Mouse (Mus musculus) kidney, postnatal 0 days (tissue): Measurements from ENCODE around the gene Fgfr2. TPM values are rescaled to one million over a fixed set of nuclear protein-coding genes. Genes with fewer than 3 reads are reported as not detected.

Experiments used
- ATAC-seq: fragments of 200-750 bp; cut with Nextera tagmentation; replicated peaks from 2 replicates; pipeline ENCODE4 v1.8.0; 2017; ENCODE audit warnings: low read depth, moderate number of reproducible peaks, moderate TSS enrichment, moderate library complexity; ENCODE audit not compliant: low FRiP score
- DNase-seq: peaks from one replicate; pipeline ENCODE4 v3.0.0-alpha.2; 2016; ENCODE audit warnings: low spot score
- H3K27ac ChIP-seq: fragments of 300-500 bp; sonication (generic); 2 replicates; pipeline ENCODE4 v1.5.1; 2014; ENCODE audit warnings: mild to moderate bottlenecking
- H3K27me3 ChIP-seq: fragments of 300-500 bp; sonication (generic); 2 replicates; pipeline ENCODE4 v1.6.1; 2014; ENCODE audit warnings: low read length, mixed read lengths; ENCODE audit not compliant: insufficient read depth
- H3K36me3 ChIP-seq: fragments of 300-500 bp; sonication (generic); 2 replicates; pipeline ENCODE4 v1.6.1; 2014; ENCODE audit warnings: low read length, mixed read lengths; ENCODE audit not compliant: insufficient read depth
- H3K4me1 ChIP-seq: fragments of 300-500 bp; sonication (generic); replicated peaks from 2 replicates; pipeline ENCODE4 v1.6.1; 2014; ENCODE audit warnings: antibody characterized with exemption, low read length, mixed read lengths; ENCODE audit not compliant: insufficient read depth
- H3K4me2 ChIP-seq: fragments of 300-500 bp; sonication (generic); 2 replicates; pipeline ENCODE4 v1.6.1; 2014; ENCODE audit warnings: mild to moderate bottlenecking, low read length, moderate library complexity, mixed read lengths
- H3K4me3 ChIP-seq: fragments of 300-500 bp; sonication (generic); replicated peaks from 2 replicates; pipeline ENCODE4 v1.5.1; 2014; ENCODE audit warnings: low read depth, low read length
- H3K9ac ChIP-seq: fragments of 300-500 bp; sonication (generic); 2 replicates; pipeline ENCODE4 v1.6.1; 2014; ENCODE audit warnings: low read depth, low read length
- H3K9me3 ChIP-seq: fragments of 300-500 bp; sonication (generic); replicated peaks from 2 replicates; pipeline ENCODE4 v1.6.1; 2016; ENCODE audit warnings: low read length, inconsistent platforms, mixed read lengths
- CTCF ChIP-seq: IDR thresholded peaks from 2 replicates; pipeline ENCODE4 v1.5.1; 2016; ENCODE audit warnings: antibody characterized with exemption, low read depth, mild to moderate bottlenecking, moderate library complexity
- WGBS: fragments of 180-500 bp; shearing (Covaris S2); extraction: QIAGEN DNeasy Blood & Tissue Kit; methylation state at CpG from one replicate; pipeline ENCODE4 v1.1.7; 2014; 5-methylcytosine and 5-hydroxymethylcytosine counted together
- polyA plus RNA-seq: library from polyadenylated mRNA; unstranded; fragments of >200 nt; fragmentation: Nextera tagmentation; extraction: Ambion mirVana; gene quantifications from 2 replicates; pipeline ENCODE4 v1.2.1, GENCODE M21; 2015

The Fgfr2 gene
- polyA plus RNA-seq, 1 experiment from 2014 or later = 79.8 TPM

DNA sequence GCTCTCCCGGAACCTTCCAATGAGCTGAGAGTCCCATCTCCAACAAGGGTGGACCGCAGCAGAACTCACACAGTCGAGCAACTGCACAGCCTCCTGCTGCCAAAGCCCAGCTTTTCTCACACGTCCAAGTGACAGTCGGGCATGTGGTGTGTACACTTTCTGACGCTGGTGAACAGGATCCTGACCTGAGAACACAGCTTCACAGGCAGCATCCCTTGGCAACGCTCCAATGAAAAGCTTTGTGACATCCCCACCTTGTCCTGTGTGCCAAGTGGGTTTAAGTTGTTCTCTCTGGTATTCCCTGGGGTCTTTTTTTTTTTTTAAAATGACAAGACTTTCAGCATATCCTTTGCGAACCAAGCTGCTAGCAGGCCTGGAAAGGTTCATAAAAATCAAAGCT lies 886.4 kb downstream of the Fgfr2 start:
- Histone ChIP-seq H3K4me2 (no peak overlapping the region), H3K4me3 (no peak overlapping the region), H3K9me3 (no peaks in the 10 kb centered on the region), H3K36me3 (0 out of 2 replicates have a peak, but pooled peaks cover 10% of the 10 kb centered on the region), H3K27me3 (no peaks in the 10 kb centered on the region), H3K9ac (no peak overlapping the region), H3K27ac (no peak overlapping the region), H3K4me1 (peaks cover 6% of the 10 kb centered on the region; the same call in 1 of the 2 replicates)
- TF ChIP-seq CTCF = no peak
- WGBS = 68% methylated on average over 8 of the region's 8 CpGs
- ATAC-seq (no peak), DNase-seq (no peak)

- no peak overlapping the region for H3K4me3 ChIP-seq
- ATAC-seq = no peak
- H3K4me2 ChIP-seq = no peak overlapping the region
- no peak overlapping the region for H3K27ac ChIP-seq
- no peaks in the 10 kb centered on the region for H3K9me3 ChIP-seq
- no peak for DNase-seq
- no peak for TF ChIP-seq CTCF
- 80% methylated on average over 3 of the region's 3 CpGs for WGBS
- H3K36me3 ChIP-seq = 0 out of 2 replicates have a peak, but pooled peaks cover 4% of the 10 kb centered on the region
- peaks cover 6% of the 10 kb centered on the region; the same call in 1 of the 2 replicates for H3K4me1 ChIP-seq
- no peak overlapping the region for H3K9ac ChIP-seq
- no peaks in the 10 kb centered on the region for H3K27me3 ChIP-seq
Measured at GRCm38 (mm10) chr7:132234250-132234649, 888.9 kb downstream of the Fgfr2 start.

DNA sequence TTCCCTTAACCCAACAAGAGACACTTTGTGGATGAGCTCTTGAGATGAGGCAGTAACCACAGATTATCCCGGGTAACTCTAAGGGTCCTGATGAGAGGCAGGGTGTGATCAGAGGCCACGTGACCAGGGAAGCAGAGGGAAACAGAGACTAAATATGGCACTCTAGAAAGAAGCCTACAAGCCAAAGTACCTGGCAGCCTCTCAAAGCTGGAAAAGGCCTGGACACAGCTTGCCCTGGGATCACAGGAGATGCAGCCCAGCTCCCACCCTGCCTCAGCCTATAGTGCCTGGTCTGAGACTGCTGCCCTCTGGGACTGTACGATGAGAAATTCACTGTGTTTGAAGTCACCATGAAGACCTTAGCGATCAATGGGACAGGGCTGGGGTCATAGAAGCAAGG lies 889.4 kb downstream of the Fgfr2 start:
- H3K4me3 ChIP-seq = no peak overlapping the region
- H3K9me3 ChIP-seq = no peaks in the 10 kb centered on the region
- no peak overlapping the region for H3K9ac ChIP-seq
- ATAC-seq = no peak
- 85% methylated on average over 4 of the region's 4 CpGs for WGBS
- no peak for DNase-seq
- no peak overlapping the region for H3K27ac ChIP-seq
- no peak for TF ChIP-seq CTCF
- H3K27me3 ChIP-seq = no peaks in the 10 kb centered on the region
- H3K4me2 ChIP-seq = no peak overlapping the region
- H3K36me3 ChIP-seq = 0 out of 2 replicates have a peak, but pooled peaks cover 4% of the 10 kb centered on the region
- H3K4me1 ChIP-seq = peaks cover 6% of the 10 kb centered on the region; the same call in 1 of the 2 replicates

- H3K9ac ChIP-seq = no peak overlapping the region
Measured at GRCm38 (mm10) chr7:132232937-132233336, 890.2 kb downstream of the Fgfr2 start.

DNA sequence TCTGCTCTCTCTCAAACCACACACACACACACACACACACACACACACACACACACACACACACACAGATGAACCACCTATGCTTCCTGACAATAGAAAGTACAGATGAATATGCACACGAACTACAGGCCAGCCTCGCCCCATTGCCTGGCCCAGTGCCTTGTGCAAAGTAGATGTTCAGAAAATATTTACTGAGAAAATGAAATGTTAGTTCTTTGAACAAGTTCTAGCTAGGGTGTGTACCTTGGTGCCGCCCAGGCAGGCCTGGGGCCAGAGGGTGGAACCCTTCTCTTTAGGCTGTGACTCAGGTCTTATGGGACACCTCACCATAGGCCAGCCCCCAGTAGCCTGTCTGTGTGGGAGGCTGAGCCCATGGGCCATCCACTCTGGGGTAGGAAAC lies 891.7 kb downstream of the Fgfr2 start:
- Histone ChIP-seq H3K27ac (no peak overlapping the region), H3K4me2 (no peak overlapping the region), H3K9me3 (no peaks in the 10 kb centered on the region), H3K9ac (no peak overlapping the region), H3K27me3 (no peaks in the 10 kb centered on the region), H3K36me3 (0 out of 2 replicates have a peak, but pooled peaks cover 4% of the 10 kb centered on the region), H3K4me3 (no peak overlapping the region), H3K4me1 (peaks cover 6% of the 10 kb centered on the region; the same call in 1 of the 2 replicates)
- TF ChIP-seq CTCF = no peak
- 77% methylated on average over 3 of the region's 3 CpGs for WGBS
- ATAC-seq (no peak), DNase-seq (no peak)

More at GRCm38 (mm10) chr7:132232937-132233336, 890.2 kb downstream of the Fgfr2 start:
- Histone ChIP-seq H3K9me3 (no peaks in the 10 kb centered on the region), H3K36me3 (0 out of 2 replicates have a peak, but pooled peaks cover 4% of the 10 kb centered on the region), H3K4me3 (no peak overlapping the region), H3K27ac (no peak overlapping the region), H3K4me1 (peaks cover 6% of the 10 kb centered on the region; the same call in 1 of the 2 replicates), H3K4me2 (no peak overlapping the region), H3K27me3 (no peaks in the 10 kb centered on the region)
- WGBS = 31% methylated on average over 2 of the region's 2 CpGs
- DNase-seq = no peak
- no peak for TF ChIP-seq CTCF
- no peak for ATAC-seq

GRCm38 (mm10) chr7:132230961-132231360 lies 892.2 kb downstream of the Fgfr2 start:
- H3K9me3 ChIP-seq = no peaks in the 10 kb centered on the region
- 0 out of 2 replicates have a peak, but pooled peaks cover 4% of the 10 kb centered on the region for H3K36me3 ChIP-seq
- H3K4me1 ChIP-seq = peaks cover 6% of the 10 kb centered on the region; the same call in 1 of the 2 replicates
- no peak overlapping the region for H3K4me2 ChIP-seq
- DNase-seq = no peak
- 82% methylated on average over 3 of the region's 3 CpGs for WGBS
- H3K27me3 ChIP-seq = no peaks in the 10 kb centered on the region
- ATAC-seq = no peak
- H3K4me3 ChIP-seq = no peak overlapping the region
- no peak overlapping the region for H3K9ac ChIP-seq
- no peak for TF ChIP-seq CTCF
- H3K27ac ChIP-seq = no peak overlapping the region
